Mouse (Mus musculus): ENCODE results near the gene 4931429L15Rik. TPM values are rescaled to one million over a fixed set of nuclear protein-coding genes. Genes with fewer than 3 reads are reported as not detected.

Gene 4931429L15Rik
- total RNA-seq, 2 experiments from 2014 or later = not detected

DNA sequence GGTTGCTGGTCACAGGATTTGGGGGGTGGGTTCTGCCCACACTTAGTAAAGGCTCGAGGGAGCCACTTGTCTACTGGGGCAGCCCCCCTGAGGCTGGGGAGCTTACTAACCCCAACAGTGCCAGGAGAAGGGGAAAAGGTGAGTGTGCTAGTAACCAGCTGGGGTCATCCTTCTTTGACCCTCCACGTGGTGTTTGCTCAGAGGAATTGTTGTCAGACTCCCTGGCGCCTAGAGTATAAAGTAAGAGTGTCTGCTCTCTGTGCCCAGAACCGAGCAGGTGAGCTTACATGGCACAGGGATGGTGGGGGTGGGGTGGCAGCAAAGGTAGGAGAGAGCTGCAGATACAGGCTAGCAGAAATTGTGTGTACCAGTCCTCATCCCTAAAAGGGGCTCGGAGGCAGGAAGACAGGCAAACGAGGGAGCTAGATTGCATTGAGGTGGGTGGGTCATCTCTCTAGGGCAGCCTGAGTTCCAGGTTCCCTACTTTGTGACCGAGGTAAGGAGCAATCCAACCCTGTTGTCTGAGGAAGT lies 51.4 kb downstream of the 4931429L15Rik start, which contains the start of gene Apoa5:
Gene Apoa5 (plus strand): TSS at position 291 of the 531 bp plus-strand sequence.
- no peak for ATAC-seq (replicated peaks; ENCODE audit: low FRiP score, poor library complexity, severe bottlenecking)

DNA sequence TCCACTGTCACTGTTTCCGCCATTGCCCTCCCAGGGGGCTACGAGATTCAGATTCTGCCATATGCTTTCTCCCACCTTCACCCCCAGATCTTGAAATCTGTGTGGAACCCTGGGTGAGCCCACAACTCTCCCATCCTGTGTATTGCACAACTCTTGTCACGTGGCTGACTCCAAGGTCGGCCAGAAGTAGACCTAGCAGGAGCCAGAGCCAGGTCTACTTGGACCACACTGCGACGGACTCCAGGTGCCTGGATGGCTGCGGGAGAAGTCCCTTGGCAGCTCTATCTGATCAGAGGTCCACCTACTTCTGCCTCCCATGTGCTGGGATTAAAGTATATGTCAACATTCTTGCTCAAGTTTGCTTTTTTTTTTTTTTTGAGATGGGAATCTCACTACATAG lies 58.7 kb downstream of the 4931429L15Rik start:
- ATAC-seq (replicated peaks; ENCODE audit: low FRiP score, poor library complexity, severe bottlenecking) = no peak

DNA sequence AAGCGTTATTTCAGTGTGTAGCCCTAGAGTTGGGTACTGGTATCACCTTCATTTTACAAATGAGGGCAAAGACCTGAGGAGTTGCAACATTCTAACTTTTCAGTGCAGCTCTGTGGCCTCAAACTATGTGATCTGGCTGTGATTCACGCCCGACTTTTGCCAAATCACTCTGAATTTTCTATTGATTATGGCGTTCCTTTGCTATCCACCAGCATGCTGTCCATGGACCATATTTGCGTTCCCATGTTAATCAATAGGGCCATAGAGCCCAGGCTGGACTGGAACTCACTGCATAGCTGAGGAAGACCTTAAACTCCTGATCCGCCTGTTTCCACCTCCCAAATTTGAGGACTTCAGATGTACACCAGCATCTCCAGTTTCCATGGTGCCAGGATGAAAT lies 60.7 kb downstream of the 4931429L15Rik start:
- no peak for ATAC-seq (replicated peaks; ENCODE audit: low FRiP score, poor library complexity, severe bottlenecking)

DNA sequence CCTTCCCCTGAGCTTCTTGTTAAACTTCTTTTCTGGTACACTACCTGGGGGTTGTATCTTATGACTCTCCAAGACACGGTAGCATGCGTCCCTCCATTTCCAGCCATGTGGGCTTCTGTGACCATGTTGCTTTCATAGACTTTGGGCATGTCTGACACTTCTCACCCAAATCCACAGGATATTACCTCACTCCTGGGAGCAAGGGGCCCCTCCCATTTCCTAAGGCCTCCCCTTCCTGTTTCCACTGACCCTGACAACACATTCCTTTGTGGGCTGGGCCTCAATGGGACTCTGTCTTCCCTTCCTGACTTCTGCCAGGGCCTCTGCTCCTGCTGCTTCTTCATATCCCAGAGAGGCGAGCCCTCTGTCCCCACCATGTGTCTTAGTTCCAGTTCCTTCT lies 62.2 kb downstream of the 4931429L15Rik start:
- ATAC-seq (replicated peaks; ENCODE audit: low FRiP score, poor library complexity, severe bottlenecking) = no peak

DNA sequence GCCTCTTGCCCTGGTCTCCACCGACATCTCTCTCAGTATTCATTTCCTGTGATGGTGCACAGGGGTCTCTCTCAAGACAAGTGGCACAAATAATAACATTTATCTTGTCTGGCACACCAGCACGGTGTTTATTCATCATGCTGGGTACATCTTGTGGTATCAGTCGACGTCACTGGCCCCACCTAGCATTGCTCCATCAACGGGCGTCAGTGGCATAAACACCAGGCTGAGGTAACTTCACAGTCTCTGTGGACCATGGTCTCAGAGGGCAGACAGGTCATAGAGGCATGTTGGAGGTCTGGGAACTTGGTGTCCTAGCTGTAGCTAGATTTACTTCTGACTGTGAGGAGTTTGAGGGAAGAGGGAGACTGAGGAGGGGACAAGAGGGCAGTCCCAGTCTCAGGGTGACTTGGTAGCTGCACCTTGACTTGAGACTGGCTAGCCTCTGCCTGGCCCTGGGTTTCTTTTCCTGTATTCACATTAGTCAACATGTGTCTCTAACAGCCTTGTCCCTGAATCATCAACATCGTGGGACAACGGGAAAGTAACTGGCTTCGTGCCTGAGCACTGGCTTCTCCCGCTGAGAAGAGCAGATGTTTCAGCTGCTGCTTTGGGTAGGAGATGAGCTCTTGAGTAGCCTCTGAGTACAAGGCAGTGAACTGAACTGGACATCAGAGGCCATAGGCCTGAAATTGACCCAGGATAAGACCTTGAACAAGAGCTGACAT lies 63.0 kb downstream of the 4931429L15Rik start:
- no peak for ATAC-seq (replicated peaks; ENCODE audit: low FRiP score, poor library complexity, severe bottlenecking)

DNA sequence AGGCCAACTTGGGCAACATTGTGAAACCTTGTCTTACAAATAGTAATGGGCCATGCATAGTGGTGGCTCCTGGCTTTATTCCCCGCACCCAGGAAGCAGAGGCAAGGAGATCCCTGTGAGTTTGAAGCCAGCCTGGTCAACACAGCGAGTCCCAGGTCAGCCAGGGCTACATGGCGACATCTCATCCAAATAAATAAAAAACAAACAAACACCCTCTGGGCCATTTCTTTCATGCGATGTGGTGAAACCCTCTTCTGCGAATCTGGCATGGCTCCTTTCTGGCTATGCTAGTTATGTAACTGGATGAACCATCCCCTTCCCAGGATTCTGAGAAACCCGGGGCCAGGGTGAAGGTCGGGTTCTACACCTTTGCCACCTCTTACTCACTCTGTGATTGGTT lies 63.6 kb downstream of the 4931429L15Rik start:
- no peak for ATAC-seq (replicated peaks; ENCODE audit: low FRiP score, poor library complexity, severe bottlenecking)

Other genes with a start within 250 kb of the 4931429L15Rik start
- gene Apoa1, start 91.4 kb downstream of the 4931429L15Rik start, total RNA-seq (2015; ENCODE audit: low replicate concordance) = not detected in 2 replicates
- not detected in 2 replicates for gene Apoa1, start 91.4 kb downstream of the 4931429L15Rik start, total RNA-seq (2017; ENCODE audit: low replicate concordance)
- gene Apoc3, start 84.3 kb downstream of the 4931429L15Rik start, total RNA-seq (2015; ENCODE audit: low replicate concordance) = not detected in 2 replicates
- not detected in 2 replicates for gene Apoc3, start 84.3 kb downstream of the 4931429L15Rik start, total RNA-seq (2017; ENCODE audit: low replicate concordance)
- not detected in 2 replicates for gene Apoa4, start 79.3 kb downstream of the 4931429L15Rik start, total RNA-seq (2015; ENCODE audit: low replicate concordance)
- gene Apoa4, start 79.3 kb downstream of the 4931429L15Rik start, total RNA-seq (2017; ENCODE audit: low replicate concordance) = not detected in 2 replicates
- gene Apoa5, start 51.4 kb downstream of the 4931429L15Rik start, total RNA-seq (2015; ENCODE audit: low replicate concordance) = not detected in 2 replicates
- gene Apoa5, start 51.4 kb downstream of the 4931429L15Rik start, total RNA-seq (2017; ENCODE audit: low replicate concordance) = not detected in 2 replicates
- 5.4 and 9.6 TPM in 2 replicates for gene Zpr1, start 46.9 kb downstream of the 4931429L15Rik start, total RNA-seq (2015; ENCODE audit: low replicate concordance)
- 5.9 and 6.3 TPM in 2 replicates for gene Zpr1, start 46.9 kb downstream of the 4931429L15Rik start, total RNA-seq (2017; ENCODE audit: low replicate concordance)
- gene Bud13, start 37.0 kb downstream of the 4931429L15Rik start, total RNA-seq (2015; ENCODE audit: low replicate concordance) = 5.4 and 13.0 TPM in 2 replicates
- 5.6 and 5.7 TPM in 2 replicates for gene Bud13, start 37.0 kb downstream of the 4931429L15Rik start, total RNA-seq (2017; ENCODE audit: low replicate concordance)